Mouse (Mus musculus) erythroblast, embryonic 14.5 days (primary cell): ENCODE results near the gene Rgs7.

ENCODE experiments used
- GATA1 ChIP-seq: IDR thresholded peaks from 2 replicates; pipeline ENCODE4 v1.6.1; 2012; ENCODE audit warnings: low read length, inconsistent platforms, mixed read lengths
- TAL1 ChIP-seq: IDR thresholded peaks from 3 replicates; pipeline ENCODE4 v1.6.1; 2012; ENCODE audit warnings: low read length, inconsistent platforms, mixed read lengths

DNA sequence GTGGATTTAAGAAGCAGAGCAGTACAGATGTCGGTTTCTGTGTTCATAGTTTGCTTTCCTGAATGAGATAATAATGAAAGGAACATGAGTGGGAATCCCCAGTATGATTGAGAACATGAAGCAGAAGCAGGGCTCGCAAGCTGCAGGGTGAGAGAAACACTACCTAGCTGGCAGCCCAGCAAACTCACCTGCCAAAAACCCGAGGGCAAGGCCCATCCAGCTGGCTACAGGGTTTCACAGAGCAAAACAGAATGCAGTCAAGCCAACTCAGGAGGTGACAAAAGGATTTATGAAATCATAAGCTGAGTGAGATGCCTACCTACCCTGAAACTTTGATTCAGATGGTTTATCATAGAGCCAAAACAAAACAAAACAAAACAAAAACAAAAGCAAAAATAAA is 307.6 kb downstream of the Rgs7 start:
- TF ChIP-seq TAL1, result no peak
- TF ChIP-seq GATA1, result no peak
